Mouse (Mus musculus): ENCODE results near the gene Padi1.

DNA sequence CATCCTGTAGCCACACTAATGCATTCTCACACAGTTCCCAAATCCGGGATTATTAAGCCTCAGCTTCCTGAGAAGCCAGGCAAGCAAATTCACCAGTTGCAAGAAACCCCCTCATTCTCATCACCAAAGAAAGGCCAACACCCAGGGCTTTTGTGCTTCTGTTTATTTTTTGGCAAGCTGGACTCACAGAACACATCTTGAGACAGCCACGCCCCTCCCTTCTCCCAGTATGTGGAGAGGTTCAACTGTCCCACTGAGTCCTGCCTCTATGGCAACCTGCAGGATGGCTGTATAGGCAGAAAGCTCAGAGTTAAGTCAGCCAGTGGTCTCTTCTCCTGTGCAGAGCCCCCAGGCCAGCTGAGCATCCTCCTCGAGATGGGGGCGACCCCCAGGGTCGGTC, 60.4 kb downstream of the Padi1 start:
- TF ChIP-seq EP300 (IDR thresholded peaks at IDR 0.05; ENCODE audit: low read depth) (no peak), CTCF (IDR thresholded peaks at IDR 0.05; ENCODE audit: low read depth) (no peak)
